Mouse (Mus musculus): ENCODE data around the gene Osbpl8. TPM values are rescaled to one million over a fixed set of nuclear protein-coding genes. Genes with fewer than 3 reads are reported as not detected.
"Not testable (repeated sequence)": the region's sequence is repeated elsewhere in the genome, so short reads cannot be mapped to it uniquely, and the experiment has no call there.

Gene Osbpl8
- 108 and 133 TPM in 2 replicates for total RNA-seq (2015; ENCODE audit: low replicate concordance)
- total RNA-seq (2017; ENCODE audit: low replicate concordance), result 178 and 185 TPM in 2 replicates

- peak; percentile 85 for ATAC-seq (replicated peaks; ENCODE audit: low FRiP score, poor library complexity, severe bottlenecking)
These were observed at the start of gene Osbpl8 for GRCm38 (mm10) chr10:111164304-111165218. Gene Osbpl8, plus strand, starts transcription at chr10:111164752.

GRCm38 (mm10) chr10:111117198-111117845 lies 47.2 kb upstream of the Osbpl8 start:
- ATAC-seq (replicated peaks; ENCODE audit: low FRiP score, poor library complexity, severe bottlenecking), result no peak

- no peak for ATAC-seq (replicated peaks; ENCODE audit: low FRiP score, poor library complexity, severe bottlenecking)
These were observed 46.3 kb upstream of the Osbpl8 start for GRCm38 (mm10) chr10:111118292-111118691.

- ATAC-seq (replicated peaks; ENCODE audit: low FRiP score, poor library complexity, severe bottlenecking), result peak; percentile 69; the same call in 1 of the 2 replicates
These were observed 45.4 kb upstream of the Osbpl8 start for GRCm38 (mm10) chr10:111118991-111119650.

- ATAC-seq (replicated peaks; ENCODE audit: low FRiP score, poor library complexity, severe bottlenecking), result no peak
These were observed 44.8 kb upstream of the Osbpl8 start for GRCm38 (mm10) chr10:111119756-111120155.

- ATAC-seq (replicated peaks; ENCODE audit: low FRiP score, poor library complexity, severe bottlenecking), result no peak
These were observed 41.6 kb upstream of the Osbpl8 start for GRCm38 (mm10) chr10:111122864-111123398.

- ATAC-seq (replicated peaks; ENCODE audit: low FRiP score, poor library complexity, severe bottlenecking), result no peak
These were observed 40.4 kb upstream of the Osbpl8 start for GRCm38 (mm10) chr10:111124175-111124574.

- no peak for ATAC-seq (replicated peaks; ENCODE audit: low FRiP score, poor library complexity, severe bottlenecking)
These were observed 39.7 kb upstream of the Osbpl8 start for GRCm38 (mm10) chr10:111124767-111125315.

- ATAC-seq (replicated peaks; ENCODE audit: low FRiP score, poor library complexity, severe bottlenecking), result 0 out of 2 replicates have a peak, but pooled peaks have one; percentile 30
These were observed 37.2 kb upstream of the Osbpl8 start for GRCm38 (mm10) chr10:111127388-111127787.

- no peak for ATAC-seq (replicated peaks; ENCODE audit: low FRiP score, poor library complexity, severe bottlenecking)
These were observed 36.1 kb upstream of the Osbpl8 start for GRCm38 (mm10) chr10:111128493-111128892.

GRCm38 (mm10) chr10:111129867-111130620 lies 34.5 kb upstream of the Osbpl8 start:
- ATAC-seq (replicated peaks; ENCODE audit: low FRiP score, poor library complexity, severe bottlenecking), result no peak

GRCm38 (mm10) chr10:111130872-111131271 lies 33.7 kb upstream of the Osbpl8 start:
- ATAC-seq (replicated peaks; ENCODE audit: low FRiP score, poor library complexity, severe bottlenecking), result no peak

GRCm38 (mm10) chr10:111133271-111133670 lies 31.3 kb upstream of the Osbpl8 start:
- no peak for ATAC-seq (replicated peaks; ENCODE audit: low FRiP score, poor library complexity, severe bottlenecking)

- no peak for ATAC-seq (replicated peaks; ENCODE audit: low FRiP score, poor library complexity, severe bottlenecking)
These were observed 30.6 kb upstream of the Osbpl8 start for GRCm38 (mm10) chr10:111133936-111134335.

GRCm38 (mm10) chr10:111134412-111134957 lies 30.1 kb upstream of the Osbpl8 start:
- no peak for ATAC-seq (replicated peaks; ENCODE audit: low FRiP score, poor library complexity, severe bottlenecking)

- not testable (repeated sequence) for ATAC-seq (replicated peaks; ENCODE audit: low FRiP score, poor library complexity, severe bottlenecking)
These were observed 28.2 kb upstream of the Osbpl8 start for GRCm38 (mm10) chr10:111136306-111136705.

GRCm38 (mm10) chr10:111137905-111138304 lies 26.6 kb upstream of the Osbpl8 start:
- ATAC-seq (replicated peaks; ENCODE audit: low FRiP score, poor library complexity, severe bottlenecking), result no peak

GRCm38 (mm10) chr10:111139170-111139569 lies 25.4 kb upstream of the Osbpl8 start:
- no peak for ATAC-seq (replicated peaks; ENCODE audit: low FRiP score, poor library complexity, severe bottlenecking)

- no peak for ATAC-seq (replicated peaks; ENCODE audit: low FRiP score, poor library complexity, severe bottlenecking)
These were observed 24.7 kb upstream of the Osbpl8 start for GRCm38 (mm10) chr10:111139881-111140280.
